ENCODE assay signal across 11 mouse cellular contexts in the genomic region with DNA sequence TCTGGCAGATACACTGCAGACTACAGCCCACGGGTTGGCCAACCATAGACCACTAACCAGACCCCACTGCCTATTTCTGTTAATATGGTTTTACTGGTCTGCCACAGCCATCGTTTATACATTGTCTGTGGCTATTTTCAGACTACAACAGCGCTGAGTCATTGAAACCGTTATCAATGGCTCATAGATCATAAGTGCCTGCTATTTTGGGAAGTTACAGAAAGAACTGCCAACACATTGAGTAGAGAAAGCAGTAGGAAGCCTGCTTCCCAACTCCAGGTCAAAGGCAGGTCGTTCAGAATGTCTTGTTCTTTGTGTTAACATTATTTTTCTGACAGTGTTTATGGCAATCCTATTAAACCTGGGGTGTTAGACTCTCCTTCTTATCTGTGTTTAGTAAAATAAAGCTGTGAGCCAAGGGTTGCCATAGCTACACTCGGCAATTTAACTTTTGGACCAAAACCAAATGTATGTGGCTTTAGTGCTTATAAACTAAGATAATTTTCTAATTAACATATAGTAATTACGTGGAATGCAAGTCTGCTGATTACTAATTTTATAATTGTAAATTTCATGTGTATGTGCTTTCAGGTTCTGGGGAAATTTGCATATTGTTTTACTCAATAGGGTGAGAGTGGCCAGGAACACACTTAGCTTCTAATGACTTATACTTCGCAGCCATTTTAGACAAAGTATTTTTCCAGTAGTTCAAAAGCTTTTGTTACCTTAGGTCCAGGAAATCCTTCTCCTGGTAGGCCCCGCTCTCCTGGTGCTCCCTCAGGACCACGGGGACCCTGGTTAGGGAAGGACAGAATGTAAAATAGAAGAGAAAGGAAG.
A peak's percentile ranks its signal among the peaks of the same experiment; 100 is the strongest.
DNase-seq lines count a peak whose midpoint lies in the region; ATAC-seq and TF ChIP-seq lines count a peak whose summit lies in the region.
"Had no signal": no experiment of that assay in that cellular context is flagged by ENCODE, and none has a peak within 500 bp of the region (broad histone marks: within the 10 kb centered on the region; RNA-seq: fewer than 3 reads in every experiment).

No protein-coding gene starts in this region.

- no peak; the same call in 1 of the 2 replicates for ATAC-seq in lung, postnatal 0 days
- ATAC-seq in megakaryocyte-erythroid progenitor cell, adult 5-6 weeks (replicated peaks; ENCODE audit: low FRiP score, low TSS enrichment, poor library complexity, severe bottlenecking): peak; percentile 95

- TF ChIP-seq EP300 in lung, postnatal 0 days (IDR thresholded peaks at IDR 0.05): no peak

- no peaks in the 10 kb centered on the region for H3K27me3 ChIP-seq in lung, postnatal 0 days (replicated peaks; ENCODE audit: insufficient read depth, low read length)
- H3K27me3 ChIP-seq: hindbrain, embryonic 15.5 days had no signal

- no peaks in the 10 kb centered on the region for H3K9me3 ChIP-seq in lung, postnatal 0 days (ENCODE audit: low read length)
- H3K9me3 ChIP-seq: hindbrain, embryonic 15.5 days had no signal

- TF ChIP-seq CTCF in lung, postnatal 0 days (IDR thresholded peaks at IDR 0.05): no peak

- no peak overlapping the region for H3K27ac ChIP-seq in lung, postnatal 0 days (ENCODE audit: low read length)
- H3K27ac ChIP-seq: hindbrain, embryonic 15.5 days had no signal

- H3K9ac ChIP-seq in lung, postnatal 0 days (replicated peaks; ENCODE audit: low read depth): no peak overlapping the region
- H3K9ac ChIP-seq: hindbrain, embryonic 15.5 days had no signal

- H3K4me3 ChIP-seq in lung, postnatal 0 days (ENCODE audit: low read depth, low read length): no peak overlapping the region
- H3K4me3 ChIP-seq: hindbrain, embryonic 15.5 days had no signal

- no peaks in the 10 kb centered on the region for H3K36me3 ChIP-seq in lung, postnatal 0 days (ENCODE audit: insufficient read depth, low read length)
- H3K36me3 ChIP-seq: hindbrain, embryonic 15.5 days had no signal

- WGBS in lung, postnatal 0 days: 49% methylated on average over 10 of the region's 10 CpGs

- peak; percentile 30 for DNase-seq in lung, postnatal 0 days (ENCODE audit: low spot score)
- no peak for DNase-seq in lung, postnatal 10 days
- peak; percentile 24 for DNase-seq in brain, adult 2 months (ENCODE audit: low read depth, low spot score)
- peak; percentile 68 for DNase-seq in heart, adult 8-10 months (ENCODE audit: low spot score)
- DNase-seq in T-cell, adult 2 months (ENCODE audit: low spot score): no peak
- no peak for DNase-seq in kidney, postnatal 25 days
- DNase-seq: kidney, postnatal 14 days; spleen, adult 18-20 months; thymus, postnatal 14 days had no signal

- H3K4me2 ChIP-seq in lung, postnatal 0 days (replicated peaks; ENCODE audit: low read depth, low read length): no peak overlapping the region
- H3K4me2 ChIP-seq: hindbrain, embryonic 15.5 days had no signal

- no peaks in the 10 kb centered on the region for H3K4me1 ChIP-seq in lung, postnatal 0 days (ENCODE audit: insufficient read depth, low read depth, low read length)
- H3K4me1 ChIP-seq: hindbrain, embryonic 15.5 days had no signal

Comparison
In these comparisons a context has a peak if more than half of its experiments do, and no peak if none do; other contexts are left out.
1. DNase-seq: peak in lung, postnatal 0 days (single experiment), brain, adult 2 months (single experiment) and heart, adult 8-10 months (single experiment); none in lung, postnatal 10 days (single experiment), T-cell, adult 2 months (single experiment) and kidney, postnatal 25 days (0 of 2).